Mouse (Mus musculus): ENCODE measurements at regions not wholly inside any gene's neighbourhood (a gene's known extent, or its start where the extent isn't known, plus 50 kb on each side); places are given as distances from the start of the nearest gene placed in this dataset.

DNA sequence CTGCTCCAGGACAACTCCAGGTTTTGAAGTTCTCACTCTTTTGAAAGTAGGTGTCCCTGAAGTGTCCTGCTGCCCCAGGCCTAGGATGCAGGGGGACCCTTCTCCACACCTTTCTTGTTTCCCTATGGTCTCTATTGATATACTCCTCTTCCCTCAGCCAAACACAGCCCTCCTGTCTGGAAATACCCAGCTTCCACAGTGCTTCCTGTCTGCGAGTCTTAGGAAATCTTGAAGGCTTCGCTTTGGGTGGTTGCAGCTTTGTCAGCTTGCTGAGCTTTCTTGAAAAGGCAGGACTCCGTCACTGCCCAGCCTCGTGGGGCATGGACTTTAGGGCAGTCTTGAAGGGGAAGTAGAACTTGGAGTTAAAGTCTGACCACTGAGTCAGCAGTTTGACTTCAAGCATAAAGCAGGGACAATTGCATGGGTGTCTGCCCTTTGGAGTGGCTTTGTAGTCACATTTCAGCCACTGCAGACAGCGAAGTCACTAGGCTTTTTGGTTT is 51.1 kb upstream of the Lrrc52 start:
- DNase-seq, result peak; percentile 66

DNA sequence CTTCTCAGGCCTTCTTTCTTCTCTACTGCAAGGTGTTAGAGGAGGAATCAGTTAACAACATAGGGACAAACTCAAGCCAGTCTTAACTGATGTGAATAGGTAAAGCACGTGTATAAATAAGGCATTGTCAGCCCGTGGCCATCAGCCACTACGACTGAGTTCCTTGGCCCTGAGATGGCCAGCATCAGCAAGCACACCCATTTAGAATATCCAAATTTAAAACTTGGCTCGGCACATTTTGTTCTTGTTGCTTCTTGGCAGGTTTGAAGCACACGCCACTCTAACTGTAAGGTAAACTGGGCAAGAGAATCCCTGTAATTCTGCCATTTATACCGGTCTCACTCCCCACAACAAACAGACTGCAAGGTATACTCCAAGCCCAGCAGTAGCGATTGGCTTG is 57.3 kb upstream of the Lrrc52 start:
- no peak for DNase-seq

DNA sequence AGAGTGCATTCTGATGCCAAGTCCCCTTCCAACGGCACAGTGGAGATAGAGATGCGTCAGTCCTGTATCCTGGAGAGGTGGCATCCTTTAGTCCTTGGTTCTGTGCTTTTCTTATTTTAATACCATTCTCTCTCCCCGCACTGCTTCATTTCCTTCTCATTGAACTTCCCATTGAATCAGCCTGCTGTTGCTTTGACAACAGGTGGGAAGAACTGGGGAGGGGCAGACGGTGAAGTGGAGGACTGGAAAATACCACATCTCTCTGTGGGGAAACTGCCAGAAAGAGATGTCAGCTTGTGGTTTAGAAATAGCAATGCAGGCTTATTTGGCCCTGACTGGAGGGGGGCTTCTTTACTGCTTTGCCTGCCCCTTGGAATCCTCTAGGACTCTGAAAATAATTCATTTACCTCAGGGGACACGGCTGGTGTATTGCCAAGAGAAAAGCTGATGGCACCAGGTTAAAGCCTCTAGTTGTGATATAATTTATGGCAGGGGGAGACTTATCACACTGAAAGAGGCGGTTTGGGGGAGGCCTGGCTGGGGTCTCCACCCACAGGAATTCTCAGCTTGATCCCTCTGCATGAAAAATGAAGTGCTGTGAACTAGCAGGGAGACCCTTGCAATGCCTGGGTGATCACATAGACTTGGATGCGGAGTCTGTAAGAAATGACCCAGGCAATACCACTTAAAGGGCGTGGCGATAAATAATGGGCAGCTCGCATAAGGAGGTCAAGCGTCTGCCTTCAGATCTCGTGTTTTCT is 65.4 kb upstream of the Rxrg start:
- DNase-seq, result peak; percentile 32

DNA sequence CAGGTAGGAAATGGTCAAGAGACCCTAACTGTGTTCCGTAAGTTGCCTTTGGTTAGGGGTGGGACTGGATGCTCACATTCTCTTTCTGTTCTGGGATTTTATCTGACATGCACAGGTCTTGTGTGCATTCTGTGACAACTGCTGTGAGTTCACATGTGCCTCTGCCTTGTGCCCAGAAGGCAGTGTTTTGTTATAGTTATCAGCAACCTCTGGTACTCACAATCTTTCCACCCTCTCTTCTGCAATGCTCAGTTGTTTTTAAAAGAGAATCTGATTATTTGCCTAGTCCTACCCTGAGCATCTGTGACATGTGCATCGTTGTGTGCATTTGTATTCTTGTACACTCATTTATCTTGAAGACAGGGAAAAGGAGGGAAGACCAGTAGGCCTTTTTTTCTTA is 52.2 kb upstream of the Rxrg start:
- DNase-seq, result no peak

DNA sequence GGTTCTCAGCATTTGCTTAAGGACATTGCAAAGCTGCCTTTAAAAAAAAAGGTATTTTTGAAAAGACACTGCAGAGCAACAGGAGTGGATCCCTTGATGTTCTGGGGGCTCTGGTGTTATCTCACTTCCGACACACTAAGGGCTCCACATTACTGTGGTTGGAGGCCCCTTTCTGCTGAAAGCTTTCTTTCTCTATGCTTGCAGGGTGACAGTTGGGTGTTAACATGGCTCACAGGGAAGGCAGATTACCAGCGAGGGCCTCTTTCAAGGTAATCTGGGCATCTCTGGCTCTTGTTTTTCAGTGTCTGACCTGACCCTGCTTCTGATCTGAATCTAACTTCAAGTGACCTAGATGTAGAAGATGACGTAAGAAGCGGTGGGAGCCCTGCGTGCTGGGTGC is 50.9 kb upstream of the Rxrg start:
- DNase-seq, result no peak
